ENCODE assay signal across 8 mouse cellular contexts in genomic region chr2:168117553-168117952, GRCm38 (mm10). TPM values are rescaled to one million over a fixed set of nuclear protein-coding genes. Genes with fewer than 3 reads are reported as not detected.
DNase-seq lines count a peak whose midpoint lies in the region; ATAC-seq and TF ChIP-seq lines count a peak whose summit lies in the region.

No protein-coding gene starts in this region.

- peak overlapping the region; percentile 54 for H3K4me2 ChIP-seq in lung, postnatal 0 days (replicated peaks; ENCODE audit: low read depth, low read length)
- H3K4me2 ChIP-seq in neural tube, embryonic 15.5 days, result peak overlapping the region; percentile 62

- H3K9me3 ChIP-seq in lung, postnatal 0 days (ENCODE audit: low read length), result no peaks in the 10 kb centered on the region
- H3K9me3 ChIP-seq in limb, embryonic 10.5 days (replicated peaks), result no peaks in the 10 kb centered on the region
- H3K9me3 ChIP-seq in neural tube, embryonic 15.5 days (replicated peaks), result no peaks in the 10 kb centered on the region

- DNase-seq in cerebellum, postnatal 25 days, result no peak
- DNase-seq in lung, postnatal 0 days (ENCODE audit: low spot score), result no peak
- no peak for DNase-seq in lung, postnatal 36 days
- no peak for DNase-seq in limb, embryonic 10.5 days (ENCODE audit: low spot score)
- DNase-seq in adrenal gland, adult 2 months, result no peak
- DNase-seq in spleen, adult 12 weeks (ENCODE audit: low spot score), result no peak

- no peak for TF ChIP-seq CTCF in lung, postnatal 0 days (IDR thresholded peaks at IDR 0.05)

- 6% methylated on average over 4 of the region's 13 CpGs for WGBS in lung, postnatal 0 days
- WGBS in limb, embryonic 10.5 days, result 8% methylated on average over 13 of the region's 13 CpGs
- WGBS in neural tube, embryonic 15.5 days, result 2% methylated on average over 13 of the region's 13 CpGs

- no peak overlapping the region for H3K27ac ChIP-seq in lung, postnatal 0 days (ENCODE audit: low read length)
- H3K27ac ChIP-seq in limb, embryonic 10.5 days, result peak overlapping the region; percentile 66
- H3K27ac ChIP-seq in neural tube, embryonic 15.5 days (replicated peaks), result no peak overlapping the region

- H3K9ac ChIP-seq in lung, postnatal 0 days (replicated peaks; ENCODE audit: low read depth), result no peak overlapping the region
- peak overlapping the region; percentile 41; the same call in 1 of the 2 replicates for H3K9ac ChIP-seq in neural tube, embryonic 15.5 days (replicated peaks)

- TF ChIP-seq EP300 in lung, postnatal 0 days (IDR thresholded peaks at IDR 0.05), result no peak

- peak; percentile 22; the same call in 1 of the 2 replicates for ATAC-seq in cerebellum, adult (ENCODE audit: insufficient number of reproducible peaks, low FRiP score, low TSS enrichment)
- ATAC-seq in lung, postnatal 0 days, result no peak
- peak; percentile 28; the same call in 1 of the 2 replicates for ATAC-seq in neural tube, embryonic 15.5 days (ENCODE audit: low FRiP score)

- H3K4me1 ChIP-seq in lung, postnatal 0 days (ENCODE audit: insufficient read depth, low read depth, low read length), result no peaks in the 10 kb centered on the region
- peaks cover 36% of the 10 kb centered on the region for H3K4me1 ChIP-seq in limb, embryonic 10.5 days
- peaks cover 17% of the 10 kb centered on the region for H3K4me1 ChIP-seq in neural tube, embryonic 15.5 days

- H3K27me3 ChIP-seq in lung, postnatal 0 days (replicated peaks; ENCODE audit: insufficient read depth, low read length), result no peaks in the 10 kb centered on the region
- peaks cover 25% of the 10 kb centered on the region for H3K27me3 ChIP-seq in limb, embryonic 10.5 days (ENCODE audit: low read depth, poor library complexity, severe bottlenecking)
- peaks cover 3% of the 10 kb centered on the region; the same call in 1 of the 2 replicates for H3K27me3 ChIP-seq in neural tube, embryonic 15.5 days (replicated peaks)

- H3K4me3 ChIP-seq in lung, postnatal 0 days (ENCODE audit: low read depth, low read length), result peak overlapping the region; percentile 25; the same call in 1 of the 2 replicates
- H3K4me3 ChIP-seq in limb, embryonic 10.5 days, result peak overlapping the region; percentile 49
- H3K4me3 ChIP-seq in neural tube, embryonic 15.5 days (replicated peaks), result peak overlapping the region; percentile 33

- H3K36me3 ChIP-seq in lung, postnatal 0 days (ENCODE audit: insufficient read depth, low read length), result no peaks in the 10 kb centered on the region
- no peaks in the 10 kb centered on the region for H3K36me3 ChIP-seq in limb, embryonic 10.5 days
- no peaks in the 10 kb centered on the region for H3K36me3 ChIP-seq in neural tube, embryonic 15.5 days

RNA-seq across cellular contexts. Expression of gene Pard6b, which starts 36.7 kb away (rescaled TPM):
- 47.2 and 50.5 TPM in 2 replicates for polyA plus RNA-seq in lung, postnatal 0 days (2015; fragmentation: Nextera tagmentation; extraction: Ambion mirVana)
- 4.5 and 6.0 TPM in 2 replicates for polyA plus RNA-seq in limb, embryonic 10.5 days (2016; fragmentation: Nextera tagmentation; extraction: Ambion mirVana)
- polyA plus RNA-seq in neural tube, embryonic 15.5 days (2015; fragmentation: Nextera tagmentation; extraction: Ambion mirVana), result 6.6 and 6.8 TPM in 2 replicates
- 1 to 10 TPM in 1 of 2 experiments, under 1 TPM in 1; 0.92 to 1.9 TPM for total RNA-seq in adrenal gland, adult 2 months (2021)
- 1.3 and 2.1 TPM in 2 replicates for polyA plus RNA-seq in adrenal gland, adult 2 months (2012; rRNA removed)
